Mouse (Mus musculus) limb, embryonic 15.5 days (tissue): Measurements from ENCODE around the gene Kif1c. TPM values are rescaled to one million over a fixed set of nuclear protein-coding genes. Genes with fewer than 3 reads are reported as not detected.
"Not testable (repeated sequence)": the region's sequence is repeated elsewhere in the genome, so short reads cannot be mapped to it uniquely, and the experiment has no call there.

Experiments
- ATAC-seq: fragments of 200-750 bp; cut with Nextera tagmentation; 2 replicates; pipeline ENCODE4 v1.8.0; 2017; ENCODE audit warnings: low read depth, moderate TSS enrichment; ENCODE audit not compliant: insufficient number of reproducible peaks, low FRiP score, low TSS enrichment
- H3K27ac ChIP-seq: fragments of 300-500 bp; sonication (generic); 2 replicates; pipeline ENCODE4 v1.5.1; 2015; ENCODE audit warnings: moderate library complexity, mild to moderate bottlenecking, inconsistent platforms
- H3K27me3 ChIP-seq: fragments of 300-500 bp; sonication (generic); 2 replicates; pipeline ENCODE4 v1.6.1; 2015; ENCODE audit warnings: inconsistent platforms
- H3K36me3 ChIP-seq: fragments of 300-500 bp; sonication (generic); 2 replicates; pipeline ENCODE4 v1.6.1; 2015; ENCODE audit warnings: inconsistent platforms
- H3K4me1 ChIP-seq: fragments of 300-500 bp; sonication (generic); 2 replicates; pipeline ENCODE4 v1.6.1; 2015; ENCODE audit warnings: inconsistent platforms
- H3K4me2 ChIP-seq: fragments of 300-500 bp; sonication (generic); 2 replicates; pipeline ENCODE4 v1.6.1; 2015; ENCODE audit warnings: mild to moderate bottlenecking, inconsistent platforms
- H3K4me3 ChIP-seq: fragments of 300-500 bp; sonication (generic); 2 replicates; pipeline ENCODE4 v1.5.1; 2015; ENCODE audit warnings: mild to moderate bottlenecking, inconsistent platforms
- H3K9ac ChIP-seq: fragments of 300-500 bp; sonication (generic); 2 replicates; pipeline ENCODE4 v1.6.1; 2015; ENCODE audit warnings: inconsistent platforms
- H3K9me3 ChIP-seq: fragments of 300-500 bp; sonication (generic); 2 replicates; pipeline ENCODE4 v1.6.1; 2016; ENCODE audit warnings: inconsistent platforms
- WGBS: fragments of 180-500 bp; shearing (Covaris S2); methylation state at CpG from one replicate; pipeline ENCODE4 v1.1.7; 2015; 5-methylcytosine and 5-hydroxymethylcytosine counted together
- polyA plus RNA-seq: library from polyadenylated mRNA; unstranded; fragments of >200 nt; fragmentation: Nextera tagmentation; extraction: Ambion mirVana; gene quantifications from 2 replicates; pipeline ENCODE4 v1.2.1, GENCODE M21; 2015

Gene Kif1c
- polyA plus RNA-seq, 1 experiment from 2014 or later: 5.3 TPM

GRCm38 (mm10) chr11:70754476-70754875 is 54.1 kb downstream of the Kif1c start:
- Histone ChIP-seq H3K27ac (no peak overlapping the region), H3K36me3 (no peaks in the 10 kb centered on the region), H3K27me3 (no peaks in the 10 kb centered on the region), H3K4me3 (no peak overlapping the region), H3K4me1 (no peaks in the 10 kb centered on the region), H3K9me3 (no peaks in the 10 kb centered on the region), H3K4me2 (no peak overlapping the region), H3K9ac (no peak overlapping the region)
- ATAC-seq: no peak
- 66% methylated on average over 4 of the region's 4 CpGs for WGBS

GRCm38 (mm10) chr11:70754958-70755357 is 54.6 kb downstream of the Kif1c start:
- no peak for ATAC-seq
- WGBS: 64% methylated on average over 7 of the region's 7 CpGs

GRCm38 (mm10) chr11:70755645-70756044 is 55.3 kb downstream of the Kif1c start:
- no peak overlapping the region for H3K4me3 ChIP-seq
- no peaks in the 10 kb centered on the region for H3K4me1 ChIP-seq
- H3K27ac ChIP-seq: no peak overlapping the region
- no peak for ATAC-seq
- 10% methylated on average over 7 of the region's 7 CpGs for WGBS
- H3K9me3 ChIP-seq: no peaks in the 10 kb centered on the region
- H3K4me2 ChIP-seq: no peak overlapping the region
- no peaks in the 10 kb centered on the region for H3K36me3 ChIP-seq
- H3K27me3 ChIP-seq: no peaks in the 10 kb centered on the region
- no peak overlapping the region for H3K9ac ChIP-seq

More at GRCm38 (mm10) chr11:70754958-70755357, 54.6 kb downstream of the Kif1c start:
- Histone ChIP-seq H3K36me3 (no peaks in the 10 kb centered on the region), H3K9me3 (no peaks in the 10 kb centered on the region), H3K4me2 (no peak overlapping the region), H3K4me1 (no peaks in the 10 kb centered on the region), H3K9ac (no peak overlapping the region), H3K4me3 (no peak overlapping the region), H3K27ac (no peak overlapping the region), H3K27me3 (no peaks in the 10 kb centered on the region)

- H3K9ac ChIP-seq, H3K4me3 ChIP-seq, H3K27ac ChIP-seq, H3K36me3 ChIP-seq, H3K4me2 ChIP-seq, ATAC-seq, H3K27me3 ChIP-seq, H3K9me3 ChIP-seq: not testable (repeated sequence)
- H3K4me1 ChIP-seq: peaks cover 13% of the 10 kb centered on the region; the same call in 1 of the 2 replicates
- whole genome bisulfite sequencing: 57% methylated on average over 3 of the region's 3 CpGs
Observed at GRCm38 (mm10) chr11:70760446-70760845, 60.1 kb downstream of the Kif1c start.

- Histone ChIP-seq H3K9ac (no peak overlapping the region), H3K9me3 (no peaks in the 10 kb centered on the region), H3K4me2 (no peak overlapping the region), H3K27ac (no peak overlapping the region), H3K4me1 (peaks cover 17% of the 10 kb centered on the region), H3K4me3 (no peak overlapping the region), H3K36me3 (peaks cover 2% of the 10 kb centered on the region; the same call in 1 of the 2 replicates), H3K27me3 (no peaks in the 10 kb centered on the region)
- ATAC-seq: no peak
- 76% methylated on average over 9 of the region's 9 CpGs for WGBS
Observed at GRCm38 (mm10) chr11:70762641-70763040, 62.3 kb downstream of the Kif1c start.

- no peak overlapping the region for H3K9ac ChIP-seq
- peak overlapping the region; percentile 83 for H3K27ac ChIP-seq
- no peaks in the 10 kb centered on the region for H3K27me3 ChIP-seq
- WGBS: 29% methylated on average over 3 of the region's 3 CpGs
- H3K4me1 ChIP-seq: peaks cover 17% of the 10 kb centered on the region
- peaks cover 4% of the 10 kb centered on the region; the same call in 1 of the 2 replicates for H3K36me3 ChIP-seq
- no peak for ATAC-seq
- peak overlapping the region; percentile 74 for H3K4me3 ChIP-seq
- no peaks in the 10 kb centered on the region for H3K9me3 ChIP-seq
- peak overlapping the region; percentile 87 for H3K4me2 ChIP-seq
Observed at GRCm38 (mm10) chr11:70763582-70763935, 63.2 kb downstream of the Kif1c start.

- peak within 1 kb of the TSS; percentile 74 for H3K4me3 ChIP-seq
- H3K36me3 ChIP-seq: peaks cover 4% of the 10 kb centered on the region; the same call in 1 of the 2 replicates
- H3K9ac ChIP-seq: peak within 1 kb of the TSS; percentile 69
- under 1% methylated on average over 68 of the region's 78 CpGs for WGBS
- peak within 1 kb of the TSS; percentile 83 for H3K27ac ChIP-seq
- H3K4me2 ChIP-seq: peak within 1 kb of the TSS; percentile 87
- no peaks in the 10 kb centered on the region for H3K27me3 ChIP-seq
- ATAC-seq: peak; percentile 80
- H3K4me1 ChIP-seq: peaks cover 17% of the 10 kb centered on the region
- no peaks in the 10 kb centered on the region for H3K9me3 ChIP-seq
Observed at GRCm38 (mm10) chr11:70763936-70764808, 63.8 kb downstream of the Kif1c start, which contains the start of gene Zfp3. TSS of gene Zfp3 (plus strand) at chr11:70764209.

GRCm38 (mm10) chr11:70765776-70766445 is 65.6 kb downstream of the Kif1c start:
- no peaks in the 10 kb centered on the region for H3K27me3 ChIP-seq
- peak; percentile 32; the same call in 1 of the 2 replicates for ATAC-seq
- H3K4me1 ChIP-seq: peaks cover 17% of the 10 kb centered on the region
- 67% methylated on average over 16 of the region's 16 CpGs for WGBS
- H3K4me2 ChIP-seq: no peak overlapping the region
- H3K4me3 ChIP-seq: no peak overlapping the region
- H3K9me3 ChIP-seq: no peaks in the 10 kb centered on the region
- no peak overlapping the region for H3K27ac ChIP-seq
- H3K9ac ChIP-seq: no peak overlapping the region
- peaks cover 5% of the 10 kb centered on the region; the same call in 1 of the 2 replicates for H3K36me3 ChIP-seq

- Histone ChIP-seq H3K9ac (no peak overlapping the region), H3K4me2 (no peak overlapping the region), H3K4me1 (peaks cover 3% of the 10 kb centered on the region; the same call in 1 of the 2 replicates), H3K9me3 (no peaks in the 10 kb centered on the region), H3K4me3 (no peak overlapping the region), H3K27me3 (no peaks in the 10 kb centered on the region), H3K27ac (no peak overlapping the region), H3K36me3 (peaks cover 36% of the 10 kb centered on the region)
- 92% methylated on average over 3 of the region's 3 CpGs for WGBS
- no peak for ATAC-seq
Observed at GRCm38 (mm10) chr11:70770804-70771203, 70.5 kb downstream of the Kif1c start.

- no peak overlapping the region for H3K4me3 ChIP-seq
- H3K4me2 ChIP-seq: no peak overlapping the region
- H3K27ac ChIP-seq: no peak overlapping the region
- no peaks in the 10 kb centered on the region for H3K27me3 ChIP-seq
- peak; percentile 52; the same call in 1 of the 2 replicates for ATAC-seq
- H3K4me1 ChIP-seq: peaks cover 4% of the 10 kb centered on the region; the same call in 1 of the 2 replicates
- 27% methylated on average over 17 of the region's 17 CpGs for WGBS
- peaks cover 21% of the 10 kb centered on the region for H3K36me3 ChIP-seq
- no peak overlapping the region for H3K9ac ChIP-seq
- no peaks in the 10 kb centered on the region for H3K9me3 ChIP-seq
Observed at GRCm38 (mm10) chr11:70776830-70777571, 76.7 kb downstream of the Kif1c start.

- Histone ChIP-seq H3K36me3 (peaks cover 14% of the 10 kb centered on the region), H3K4me1 (peaks cover 4% of the 10 kb centered on the region; the same call in 1 of the 2 replicates), H3K4me3 (no peak overlapping the region), H3K9me3 (no peaks in the 10 kb centered on the region), H3K27ac (no peak overlapping the region), H3K27me3 (no peaks in the 10 kb centered on the region), H3K9ac (no peak overlapping the region), H3K4me2 (no peak overlapping the region)
- ATAC-seq: no peak
- 67% methylated on average over 6 of the region's 6 CpGs for WGBS
Observed at GRCm38 (mm10) chr11:70777634-70778033, 77.3 kb downstream of the Kif1c start.
